Mouse (Mus musculus): ENCODE data around the gene Tsku.

Gene Tsku

GRCm38 (mm10) chr7:98361063-98361652 lies at the start of gene Tsku:
TSS of gene Tsku (minus strand) at chr7:98361328.
- DNase-seq (ENCODE audit: low spot score), result peak; percentile 76

GRCm38 (mm10) chr7:98407615-98408014 lies 46.5 kb upstream of the Tsku start:
- DNase-seq (ENCODE audit: low spot score), result no peak

GRCm38 (mm10) chr7:98403996-98404395 lies 42.9 kb upstream of the Tsku start:
- no peak for DNase-seq (ENCODE audit: low spot score)

GRCm38 (mm10) chr7:98402582-98403574 lies 41.8 kb upstream of the Tsku start:
- no peak for DNase-seq (ENCODE audit: low spot score)

- no peak for DNase-seq (ENCODE audit: low spot score)
Measured at GRCm38 (mm10) chr7:98392466-98393201, 31.5 kb upstream of the Tsku start.

- DNase-seq (ENCODE audit: low spot score), result peak; percentile 22
Measured at GRCm38 (mm10) chr7:98391351-98391936, 30.3 kb upstream of the Tsku start.

GRCm38 (mm10) chr7:98390486-98390885 lies 29.4 kb upstream of the Tsku start:
- no peak for DNase-seq (ENCODE audit: low spot score)

- no peak for DNase-seq (ENCODE audit: low spot score)
Measured at GRCm38 (mm10) chr7:98389656-98390055, 28.5 kb upstream of the Tsku start.

- peak; percentile 15 for DNase-seq (ENCODE audit: low spot score)
Measured at GRCm38 (mm10) chr7:98388881-98389501, 27.9 kb upstream of the Tsku start.

- DNase-seq (ENCODE audit: low spot score), result no peak
Measured at GRCm38 (mm10) chr7:98387201-98387600, 26.1 kb upstream of the Tsku start.

- DNase-seq (ENCODE audit: low spot score), result no peak
Measured at GRCm38 (mm10) chr7:98385168-98385567, 24.0 kb upstream of the Tsku start.

- no peak for DNase-seq (ENCODE audit: low spot score)
Measured at GRCm38 (mm10) chr7:98383337-98383736, 22.2 kb upstream of the Tsku start.

GRCm38 (mm10) chr7:98382784-98383183 lies 21.7 kb upstream of the Tsku start:
- no peak for DNase-seq (ENCODE audit: low spot score)

GRCm38 (mm10) chr7:98380224-98380925 lies 19.2 kb upstream of the Tsku start:
- DNase-seq (ENCODE audit: low spot score), result no peak

- DNase-seq (ENCODE audit: low spot score), result no peak
Measured at GRCm38 (mm10) chr7:98379232-98379631, 18.1 kb upstream of the Tsku start.

- DNase-seq (ENCODE audit: low spot score), result no peak
Measured at GRCm38 (mm10) chr7:98377257-98377656, 16.1 kb upstream of the Tsku start.

GRCm38 (mm10) chr7:98371161-98371560 lies 10.0 kb upstream of the Tsku start:
- DNase-seq (ENCODE audit: low spot score), result peak; percentile 21

GRCm38 (mm10) chr7:98369762-98370369 lies 8.7 kb upstream of the Tsku start:
- DNase-seq (ENCODE audit: low spot score), result no peak

- no peak for DNase-seq (ENCODE audit: low spot score)
Measured at GRCm38 (mm10) chr7:98361662-98362061, 534 bp upstream of the Tsku start.

- no peak for DNase-seq (ENCODE audit: low spot score)
Measured at GRCm38 (mm10) chr7:98360621-98360990, 522 bp downstream of the Tsku start.

Measured in layer of hippocampus, adult 11-12 months (tissue).